Mouse (Mus musculus) gastrocnemius, adult 2 months (tissue): ENCODE data around the gene Hyal3. TPM values are rescaled to one million over a fixed set of nuclear protein-coding genes. Genes with fewer than 3 reads are reported as not detected.

ENCODE experiments used
- DNase-seq: peaks from one replicate; pipeline ENCODE4 v3.0.0; 2022
- H3K27ac ChIP-seq: fragments of 200-600 bp; 2 replicates; pipeline ENCODE4 v1.8.1; 2022; ENCODE audit warnings: mild to moderate bottlenecking
- H3K4me3 ChIP-seq: fragments of 200-600 bp; 2 replicates; pipeline ENCODE4 v1.8.1; 2022; ENCODE audit warnings: mild to moderate bottlenecking, moderate library complexity
- CTCF ChIP-seq: fragments of 200-600 bp; IDR thresholded peaks from 2 replicates; pipeline ENCODE4 v1.8.1; 2022; ENCODE audit warnings: antibody characterized with exemption, mild to moderate bottlenecking, moderate library complexity
- intact Hi-C: fragments of 180-260 bp; cut with DNase I; formaldehyde crosslinking; loops from one replicate; pipeline ENCODE4 v1.15.1; 2025
- long read RNA-seq, 2 experiments: library from polyadenylated mRNA; stranded (forward); transcript quantifications; one replicate each; pipeline ENCODE4 v2.0.0; 2021
- total RNA-seq, 2 experiments: library from RNA; stranded (reverse); gene quantifications; 2 replicates each; pipeline ENCODE4 v1.2.3; 2021

Gene Hyal3
- total RNA-seq: under 1 TPM; 0.22 to 0.33 TPM
- long read RNA-seq, experiment 1, partial matches to known transcripts: 0 of 1 reads
- long read RNA-seq, experiment 1, other reads (novel, unspliced or antisense): 0 of 1 reads
- long read RNA-seq, experiment 2, partial matches to known transcripts: 0 of 1 reads
- long read RNA-seq, experiment 2, other reads (novel, unspliced or antisense): 1 of 1 reads

DNA sequence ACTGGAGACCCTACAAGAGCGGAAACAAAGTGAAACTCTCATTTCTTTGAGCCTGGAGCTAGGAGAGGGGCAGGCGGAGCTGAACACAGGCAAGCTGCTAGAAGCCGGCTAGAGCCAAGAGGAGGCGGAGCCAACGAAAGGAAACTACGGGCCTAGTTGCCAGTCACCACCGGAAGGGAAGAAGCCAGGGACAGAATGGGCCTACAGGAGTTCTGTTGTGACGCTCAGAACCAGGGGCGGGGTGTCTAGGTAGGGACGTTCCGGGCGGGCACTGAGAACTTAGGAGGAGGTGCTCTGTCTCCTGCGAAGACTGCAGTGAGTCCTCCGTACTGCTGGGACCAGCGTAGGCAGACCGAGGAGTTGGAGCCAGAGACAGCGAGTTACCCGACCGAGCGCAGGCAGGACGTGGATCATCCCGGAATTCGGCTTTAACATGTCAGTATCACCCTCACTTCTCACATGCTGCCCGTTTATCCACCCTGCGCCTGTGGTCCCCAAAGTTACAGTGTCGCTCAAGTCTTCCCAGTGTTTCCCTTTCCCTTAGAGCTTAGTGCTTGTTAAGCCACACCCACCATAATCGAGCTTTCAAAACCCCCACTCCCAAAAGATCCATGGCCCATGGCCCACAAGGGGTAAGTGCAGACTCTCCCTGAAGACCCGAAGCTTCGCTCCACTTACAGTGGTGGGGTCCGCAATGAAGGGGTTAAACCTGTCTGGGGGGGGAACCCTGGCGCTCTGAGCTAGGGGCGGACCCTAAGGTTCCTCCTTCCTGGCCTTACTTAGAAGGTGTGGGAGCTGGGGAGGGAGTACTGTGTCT lies at the start of gene Hyal3:
Gene Hyal3 (plus strand): TSS at position 318 of the 817 bp plus-strand sequence.
- peak within 1 kb of the TSS; percentile 82 for H3K4me3 ChIP-seq
- peak; percentile 93 for DNase-seq
- H3K27ac ChIP-seq: peak within 1 kb of the TSS; percentile 97
- intact Hi-C loops: no loop called here
- TF ChIP-seq CTCF: no peak

GRCm38 (mm10) chr9:107533791-107534407 lies 46.7 kb upstream of the Hyal3 start, which contains the start of gene Tmem115:
Tmem115 (plus strand) TSS chr9:107533945.
- peak within 1 kb of the TSS; percentile 92 for H3K4me3 ChIP-seq
- peak within 1 kb of the TSS; percentile 94 for H3K27ac ChIP-seq
- peak; percentile 26; the same call in 1 of the 2 replicates for TF ChIP-seq CTCF
- peak; percentile 95 for DNase-seq
- intact Hi-C loops: no loop called here

DNA sequence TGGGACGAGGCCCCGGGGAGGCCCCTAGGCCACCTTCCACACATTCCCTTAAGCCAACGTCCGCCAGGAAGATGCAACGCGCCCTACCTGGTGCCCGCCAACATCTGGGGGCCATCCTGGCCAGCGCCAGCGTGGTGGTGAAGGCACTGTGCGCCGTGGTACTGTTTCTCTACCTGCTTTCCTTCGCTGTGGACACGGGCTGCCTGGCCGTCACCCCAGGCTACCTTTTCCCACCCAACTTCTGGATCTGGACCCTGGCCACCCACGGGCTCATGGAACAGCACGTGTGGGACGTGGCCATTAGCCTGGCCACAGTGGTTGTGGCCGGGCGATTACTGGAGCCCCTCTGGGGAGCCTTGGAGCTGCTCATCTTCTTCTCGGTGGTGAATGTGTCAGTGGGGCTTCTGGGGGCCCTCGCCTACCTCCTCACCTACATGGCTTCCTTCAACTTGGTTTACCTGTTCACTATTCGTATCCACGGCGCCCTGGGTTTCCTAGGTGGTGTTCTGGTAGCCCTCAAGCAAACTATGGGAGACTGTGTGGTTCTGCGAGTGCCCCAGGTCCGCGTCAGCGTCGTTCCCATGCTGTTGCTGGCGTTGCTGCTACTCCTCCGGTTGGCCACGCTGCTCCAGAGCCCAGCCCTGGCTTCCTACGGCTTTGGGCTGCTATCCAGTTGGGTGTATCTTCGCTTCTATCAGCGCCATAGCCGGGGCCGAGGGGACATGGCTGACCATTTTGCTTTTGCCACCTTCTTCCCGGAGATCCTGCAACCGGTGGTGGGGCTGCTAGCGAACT lies 46.0 kb upstream of the Hyal3 start:
- DNase-seq: peak; percentile 62
- intact Hi-C loops: no loop called here
- TF ChIP-seq CTCF: no peak
- H3K4me3 ChIP-seq: peak overlapping the region; percentile 92
- peak overlapping the region; percentile 94 for H3K27ac ChIP-seq

GRCm38 (mm10) chr9:107538231-107538630 lies 42.4 kb upstream of the Hyal3 start:
- H3K4me3 ChIP-seq: no peak overlapping the region
- DNase-seq: no peak
- no peak overlapping the region for H3K27ac ChIP-seq
- intact Hi-C loops: no loop called here
- no peak for TF ChIP-seq CTCF

- Histone ChIP-seq H3K27ac (no peak overlapping the region), H3K4me3 (no peak overlapping the region)
- no peak for DNase-seq
- intact Hi-C loops: no loop called here
- TF ChIP-seq CTCF: no peak
These were observed 41.9 kb upstream of the Hyal3 start for GRCm38 (mm10) chr9:107538711-107539110.

DNA sequence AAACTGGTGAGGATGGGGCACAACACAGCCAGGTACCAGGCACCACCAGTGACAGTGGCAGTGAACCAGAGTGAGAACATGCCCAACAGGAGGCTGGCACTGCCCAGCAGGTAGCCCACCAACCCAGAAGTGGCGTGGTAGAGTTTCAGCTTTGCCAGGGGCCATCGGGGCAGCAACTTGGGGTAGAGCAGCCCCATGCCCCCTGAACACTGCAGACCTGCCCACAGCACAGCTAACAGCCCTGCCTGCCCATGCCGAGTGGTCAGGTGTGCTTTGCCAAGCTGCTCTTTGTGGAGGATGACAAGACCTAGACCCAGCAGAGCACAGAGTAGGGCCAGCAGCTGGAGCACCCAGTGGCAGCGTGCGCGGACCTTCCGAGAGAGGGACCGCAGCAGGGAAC lies 40.7 kb upstream of the Hyal3 start:
- no peak for DNase-seq
- Histone ChIP-seq H3K27ac (no peak overlapping the region), H3K4me3 (no peak overlapping the region)
- intact Hi-C loops: no loop called here
- TF ChIP-seq CTCF: no peak

DNA sequence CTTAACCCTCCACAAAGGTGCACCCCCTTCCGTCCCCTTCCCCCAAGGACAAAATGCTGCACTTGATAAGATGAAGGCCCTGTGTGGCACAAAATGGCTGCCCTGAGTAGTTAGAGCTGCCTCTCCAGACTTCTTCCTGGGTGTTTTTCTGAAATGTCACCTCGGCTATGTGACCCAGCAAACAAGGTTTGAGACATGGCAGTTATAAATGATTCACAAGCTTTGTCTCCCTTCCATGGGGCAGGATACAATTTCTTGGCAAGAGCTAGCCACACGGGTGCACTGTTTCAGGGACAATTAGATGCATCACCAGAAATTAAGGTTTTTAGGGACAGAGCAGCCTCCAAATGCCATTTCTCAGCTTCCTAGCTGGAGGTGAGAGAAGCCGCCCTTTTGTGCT lies 40.2 kb upstream of the Hyal3 start:
- Histone ChIP-seq H3K27ac (no peak overlapping the region), H3K4me3 (no peak overlapping the region)
- TF ChIP-seq CTCF: no peak
- no peak for DNase-seq
- intact Hi-C loops: no loop called here

- Histone ChIP-seq H3K27ac (no peak overlapping the region; the same call in 1 of the 2 replicates), H3K4me3 (peak overlapping the region; percentile 88)
- DNase-seq: no peak
- intact Hi-C loops: no loop called here
- no peak for TF ChIP-seq CTCF
These were observed 39.6 kb upstream of the Hyal3 start for GRCm38 (mm10) chr9:107541005-107541404.

- intact Hi-C loops: no loop called here
- no peak for TF ChIP-seq CTCF
- peak within 1 kb of the TSS; percentile 95 for H3K27ac ChIP-seq
- peak within 1 kb of the TSS; percentile 88 for H3K4me3 ChIP-seq
- DNase-seq: peak; percentile 96
These were observed 38.9 kb upstream of the Hyal3 start, which contains the start of the genes Cyb561d2 and Nprl2 for GRCm38 (mm10) chr9:107541474-107542351. Cyb561d2 (minus strand) TSS chr9:107542193. Nprl2 (plus strand) TSS chr9:107542226.

- no peak for DNase-seq
- Histone ChIP-seq H3K4me3 (peak overlapping the region; percentile 88), H3K27ac (peak overlapping the region; percentile 95)
- intact Hi-C loops: no loop called here
- TF ChIP-seq CTCF: no peak
These were observed 38.3 kb upstream of the Hyal3 start for GRCm38 (mm10) chr9:107542352-107542686.

DNA sequence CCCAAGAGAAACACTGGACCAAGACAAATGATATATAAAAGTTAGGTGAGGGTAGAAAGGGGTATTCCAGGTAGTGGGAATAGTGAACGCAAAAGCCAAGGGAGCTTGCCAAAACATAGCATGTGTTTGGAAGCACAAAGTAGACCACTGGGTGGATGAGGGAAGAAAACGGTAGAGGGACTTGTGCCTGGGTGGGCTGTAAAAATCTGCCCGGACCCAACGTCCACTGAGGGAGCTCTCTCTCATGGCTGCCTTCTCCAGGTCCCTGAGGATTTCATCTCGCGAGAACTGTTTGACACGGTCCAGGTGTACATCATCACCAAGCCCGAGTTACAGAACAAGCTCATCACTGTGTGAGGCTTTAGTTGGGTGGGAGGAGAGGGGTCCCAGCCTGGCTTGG lies 37.9 kb upstream of the Hyal3 start:
- no peak for DNase-seq
- peak overlapping the region; percentile 88 for H3K4me3 ChIP-seq
- peak overlapping the region; percentile 95 for H3K27ac ChIP-seq
- TF ChIP-seq CTCF: no peak
- intact Hi-C loops: no loop called here

- H3K4me3 ChIP-seq: no peak overlapping the region
- TF ChIP-seq CTCF: no peak
- no peak overlapping the region for H3K27ac ChIP-seq
- no peak for DNase-seq
- intact Hi-C loops: no loop called here
These were observed 37.3 kb upstream of the Hyal3 start for GRCm38 (mm10) chr9:107543299-107543698.
